Mouse (Mus musculus): ENCODE measurements around the gene H2-T22.
"Not testable (repeated sequence)": the region's sequence is repeated elsewhere in the genome, so short reads cannot be mapped to it uniquely, and the experiment has no call there.

Gene H2-T22

GRCm38 (mm10) chr17:36042610-36043169 is at the start of gene H2-T22, which contains the start of gene Gm6034:
Gene H2-T22, minus strand, starts transcription at chr17:36042747.
Gene Gm6034, plus strand, starts transcription at chr17:36042961.
- DNase-seq = peak; percentile 70

- DNase-seq = not testable (repeated sequence)
Measured at GRCm38 (mm10) chr17:36091933-36092332, 49.4 kb upstream of the H2-T22 start.

GRCm38 (mm10) chr17:36085976-36086375 is 43.4 kb upstream of the H2-T22 start:
- not testable (repeated sequence) for DNase-seq

- DNase-seq = peak; percentile 35
Measured at GRCm38 (mm10) chr17:36083870-36084451, 41.4 kb upstream of the H2-T22 start.

GRCm38 (mm10) chr17:36083266-36083869 is 40.8 kb upstream of the H2-T22 start:
- peak; percentile 59 for DNase-seq

- DNase-seq = not testable (repeated sequence)
Measured at GRCm38 (mm10) chr17:36082519-36083232, 40.1 kb upstream of the H2-T22 start.

GRCm38 (mm10) chr17:36081901-36082300 is 39.4 kb upstream of the H2-T22 start:
- not testable (repeated sequence) for DNase-seq

- DNase-seq = peak; percentile 77
Measured at GRCm38 (mm10) chr17:36060829-36061228, 18.3 kb upstream of the H2-T22 start.

GRCm38 (mm10) chr17:36058362-36058761 is 15.8 kb upstream of the H2-T22 start, which contains the start of gene Gm11127:
Gene Gm11127, minus strand, starts transcription at chr17:36058371.
- DNase-seq = not testable (repeated sequence)

- not testable (repeated sequence) for DNase-seq
Measured at GRCm38 (mm10) chr17:36057927-36058326, 15.4 kb upstream of the H2-T22 start.

GRCm38 (mm10) chr17:36043286-36043685 is 739 bp upstream of the H2-T22 start:
- no peak for DNase-seq

- peak; percentile 3 for DNase-seq
Measured at GRCm38 (mm10) chr17:36042055-36042454, 492 bp downstream of the H2-T22 start.

- not testable (repeated sequence) for DNase-seq
Measured at GRCm38 (mm10) chr17:36040604-36041003, 1.9 kb downstream of the H2-T22 start.

- not testable (repeated sequence) for DNase-seq
Measured at GRCm38 (mm10) chr17:36036126-36036525, 6.4 kb downstream of the H2-T22 start.

- peak; percentile 46 for DNase-seq
Measured at GRCm38 (mm10) chr17:36035010-36035638, 7.4 kb downstream of the H2-T22 start.

- DNase-seq = not testable (repeated sequence)
Measured at GRCm38 (mm10) chr17:36034524-36034923, 8.0 kb downstream of the H2-T22 start.

GRCm38 (mm10) chr17:36032351-36032875 is 10.1 kb downstream of the H2-T22 start, which contains the start of gene H2-T23:
Gene H2-T23, minus strand, starts transcription at chr17:36032855.
- peak; percentile 57 for DNase-seq

GRCm38 (mm10) chr17:36031583-36032331 is 10.8 kb downstream of the H2-T22 start:
- peak; percentile 55 for DNase-seq

- peak; percentile 28 for DNase-seq
Measured at GRCm38 (mm10) chr17:36030703-36031582, 11.6 kb downstream of the H2-T22 start.

- not testable (repeated sequence) for DNase-seq
Measured at GRCm38 (mm10) chr17:36030046-36030702, 12.4 kb downstream of the H2-T22 start.
